Mouse (Mus musculus): ENCODE results near the gene Trim52. TPM values are rescaled to one million over a fixed set of nuclear protein-coding genes. Genes with fewer than 3 reads are reported as not detected.

Trim52 gene
- total RNA-seq, 1 experiment: 1.3 TPM

DNA sequence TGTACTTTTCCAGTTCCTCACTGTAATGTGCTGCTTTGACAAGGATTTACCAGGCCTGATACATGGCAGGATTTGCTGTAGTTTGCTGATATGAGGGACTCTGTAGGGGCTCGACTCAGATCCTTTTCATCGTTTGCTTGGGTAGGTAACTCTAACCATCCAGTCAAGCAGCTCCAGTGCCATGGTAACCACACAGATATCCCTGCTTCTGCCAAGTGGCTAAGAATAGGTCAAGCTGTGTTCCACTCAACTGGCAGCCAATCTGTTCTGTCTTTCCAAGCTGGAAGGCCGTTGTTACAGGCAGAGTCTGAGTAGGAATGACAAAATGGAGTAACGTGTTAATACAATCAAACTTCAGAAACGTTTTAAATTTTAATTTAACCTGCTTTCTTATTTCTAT is 70.9 kb downstream of the Trim52 start:
- Histone ChIP-seq H3K27ac (ENCODE audit: insufficient read depth, low read depth, low read length, poor library complexity, severe bottlenecking) (no peak overlapping the region), H3K4me3 (ENCODE audit: insufficient read depth in 1 of 2, low read depth in 1 of 2, low read length in 2 of 2, poor library complexity in 1 of 2, severe bottlenecking in 1 of 2) (no peak overlapping the region), H3K9me3 (ENCODE audit: control insufficient read depth, insufficient read depth, low read depth, low read length) (no peaks in the 10 kb centered on the region), H3K4me1 (ENCODE audit: control insufficient read depth in 2 of 2, insufficient read depth in 2 of 2, low read length in 2 of 2, poor library complexity in 1 of 2) (no peaks in the 10 kb centered on the region), H3K9ac (ENCODE audit: insufficient read depth, low read depth, low read length, poor library complexity, severe bottlenecking) (no peak overlapping the region), H3K36me3 (ENCODE audit: control insufficient read depth, insufficient read depth, low read length, poor library complexity, severe bottlenecking) (no peaks in the 10 kb centered on the region)
- no peak for TF ChIP-seq HCFC1 (IDR thresholded peaks at IDR 0.05; ENCODE audit: borderline replicate concordance, insufficient read depth, low read length)
- TF ChIP-seq MAFK (IDR thresholded peaks at IDR 0.05; ENCODE audit: insufficient read depth, low read depth, low read length): no peak
- no peak for TF ChIP-seq CHD2 (IDR thresholded peaks at IDR 0.05; ENCODE audit: low read depth, low read length)
- no peak for TF ChIP-seq ZC3H11A (IDR thresholded peaks at IDR 0.05; ENCODE audit: borderline replicate concordance, low read depth, low read length)
- no peak for TF ChIP-seq ZNF384 (IDR thresholded peaks at IDR 0.05; ENCODE audit: low read depth, low read length)
- DNase-seq (ENCODE audit: low read depth, low spot score): no peak
- in situ Hi-C loops (cut with MboI; ENCODE audit: low sequenced_read_pairs in 2 of 2, unreplicated experiment in 2 of 2): no loop called here

DNA sequence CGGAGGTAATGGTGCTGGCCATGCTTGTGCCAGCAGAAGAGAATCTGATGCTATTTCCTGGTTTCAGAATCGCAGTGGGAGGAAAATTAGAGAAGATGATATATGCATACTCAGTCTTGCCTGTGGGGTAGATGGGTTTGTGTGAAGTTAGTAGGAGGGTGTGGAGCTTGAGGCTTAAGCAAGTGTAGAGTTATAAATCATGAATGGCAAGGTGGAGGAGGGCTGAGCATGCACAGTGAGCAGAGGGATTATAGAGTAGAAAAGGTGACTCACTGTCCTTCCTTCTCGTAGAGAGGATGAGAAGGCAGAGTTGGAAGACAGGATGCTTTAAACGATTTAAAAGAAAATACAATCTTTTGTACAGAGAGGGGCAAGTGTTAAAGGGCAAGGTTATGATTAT is 72.2 kb downstream of the Trim52 start:
- TF ChIP-seq ZNF384 (IDR thresholded peaks at IDR 0.05; ENCODE audit: low read depth, low read length): no peak
- no peak for TF ChIP-seq HCFC1 (IDR thresholded peaks at IDR 0.05; ENCODE audit: borderline replicate concordance, insufficient read depth, low read length)

DNA sequence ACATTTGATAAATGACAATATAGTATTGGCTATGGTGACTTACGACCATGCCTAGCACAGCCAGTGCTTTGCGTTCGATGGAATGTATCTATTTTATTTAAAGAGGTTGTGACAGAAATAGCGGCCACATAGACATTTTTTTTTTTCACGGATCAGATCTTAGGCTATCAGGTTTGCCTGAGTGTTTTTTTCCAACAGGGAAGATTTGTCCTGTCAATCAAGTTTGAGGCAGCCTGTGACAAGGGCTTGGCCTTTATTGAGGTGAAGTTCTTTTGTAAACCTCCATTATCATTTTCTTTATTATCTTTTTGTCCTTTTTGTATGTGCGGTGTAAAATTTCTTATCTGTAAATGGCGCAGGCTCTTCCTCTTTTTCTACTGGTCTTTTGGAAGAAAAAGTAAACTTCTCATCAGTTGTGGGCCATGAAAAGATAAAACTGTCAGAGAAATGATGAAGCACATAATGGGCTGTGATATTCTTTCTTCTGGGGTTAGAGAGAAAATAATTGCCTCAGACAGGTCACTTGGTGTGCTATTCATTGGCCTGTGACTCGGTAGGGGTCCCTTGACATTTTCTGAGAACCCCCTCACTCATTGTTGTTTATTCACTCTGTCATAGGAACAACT is 73.2 kb downstream of the Trim52 start:
- TF ChIP-seq HCFC1 (IDR thresholded peaks at IDR 0.05; ENCODE audit: borderline replicate concordance, insufficient read depth, low read length) (no peak), ZNF384 (IDR thresholded peaks at IDR 0.05; ENCODE audit: low read depth, low read length) (no peak)
- H3K4me3 ChIP-seq (ENCODE audit: insufficient read depth in 1 of 2, low read depth in 1 of 2, low read length in 2 of 2, poor library complexity in 1 of 2, severe bottlenecking in 1 of 2): no peak overlapping the region
- no peak overlapping the region for H3K27ac ChIP-seq (ENCODE audit: insufficient read depth, low read depth, low read length, poor library complexity, severe bottlenecking)
- H3K36me3 ChIP-seq (ENCODE audit: control insufficient read depth, insufficient read depth, low read length, poor library complexity, severe bottlenecking): no peaks in the 10 kb centered on the region
- in situ Hi-C loops (cut with MboI; ENCODE audit: low sequenced_read_pairs in 2 of 2, unreplicated experiment in 2 of 2): no loop called here
- DNase-seq (ENCODE audit: low read depth, low spot score): no peak
- H3K9me3 ChIP-seq (ENCODE audit: control insufficient read depth, insufficient read depth, low read depth, low read length): no peaks in the 10 kb centered on the region
- H3K9ac ChIP-seq (ENCODE audit: insufficient read depth, low read depth, low read length, poor library complexity, severe bottlenecking): no peak overlapping the region
- H3K4me1 ChIP-seq (ENCODE audit: control insufficient read depth in 2 of 2, insufficient read depth in 2 of 2, low read length in 2 of 2, poor library complexity in 1 of 2): no peaks in the 10 kb centered on the region

More for the DNA sequence above, 72.2 kb downstream of the Trim52 start:
- DNase-seq (ENCODE audit: low read depth, low spot score): no peak
- H3K9me3 ChIP-seq (ENCODE audit: control insufficient read depth, insufficient read depth, low read depth, low read length): no peaks in the 10 kb centered on the region
- H3K36me3 ChIP-seq (ENCODE audit: control insufficient read depth, insufficient read depth, low read length, poor library complexity, severe bottlenecking): no peaks in the 10 kb centered on the region
- H3K9ac ChIP-seq (ENCODE audit: insufficient read depth, low read depth, low read length, poor library complexity, severe bottlenecking): no peak overlapping the region
- no peaks in the 10 kb centered on the region for H3K4me1 ChIP-seq (ENCODE audit: control insufficient read depth in 2 of 2, insufficient read depth in 2 of 2, low read length in 2 of 2, poor library complexity in 1 of 2)
- no peak overlapping the region for H3K4me3 ChIP-seq (ENCODE audit: insufficient read depth in 1 of 2, low read depth in 1 of 2, low read length in 2 of 2, poor library complexity in 1 of 2, severe bottlenecking in 1 of 2)
- no peak overlapping the region for H3K27ac ChIP-seq (ENCODE audit: insufficient read depth, low read depth, low read length, poor library complexity, severe bottlenecking)
- in situ Hi-C loops (cut with MboI; ENCODE audit: low sequenced_read_pairs in 2 of 2, unreplicated experiment in 2 of 2): no loop called here

DNA sequence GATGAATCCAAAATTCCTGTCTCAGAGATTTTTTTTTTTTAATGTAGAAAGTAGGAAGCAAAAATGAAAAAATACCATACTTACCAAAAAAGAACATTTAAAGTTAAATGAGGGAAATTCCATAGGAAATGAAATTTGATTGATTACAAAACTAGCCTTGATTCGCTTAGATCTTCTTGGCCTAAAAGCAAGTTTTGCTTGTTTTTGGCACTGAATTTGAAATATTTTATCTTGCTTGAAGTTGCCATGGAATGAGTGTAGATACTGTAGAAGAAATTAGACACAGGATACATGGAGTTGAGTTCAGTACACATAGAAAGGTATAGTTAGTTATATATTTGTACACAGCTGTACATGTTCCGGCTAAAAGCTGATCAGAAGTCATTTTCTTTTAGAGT is 73.7 kb downstream of the Trim52 start:
- DNase-seq (ENCODE audit: low read depth, low spot score): no peak
- in situ Hi-C loops (cut with MboI; ENCODE audit: low sequenced_read_pairs in 2 of 2, unreplicated experiment in 2 of 2): no loop called here
- no peak overlapping the region for H3K9ac ChIP-seq (ENCODE audit: insufficient read depth, low read depth, low read length, poor library complexity, severe bottlenecking)

DNA sequence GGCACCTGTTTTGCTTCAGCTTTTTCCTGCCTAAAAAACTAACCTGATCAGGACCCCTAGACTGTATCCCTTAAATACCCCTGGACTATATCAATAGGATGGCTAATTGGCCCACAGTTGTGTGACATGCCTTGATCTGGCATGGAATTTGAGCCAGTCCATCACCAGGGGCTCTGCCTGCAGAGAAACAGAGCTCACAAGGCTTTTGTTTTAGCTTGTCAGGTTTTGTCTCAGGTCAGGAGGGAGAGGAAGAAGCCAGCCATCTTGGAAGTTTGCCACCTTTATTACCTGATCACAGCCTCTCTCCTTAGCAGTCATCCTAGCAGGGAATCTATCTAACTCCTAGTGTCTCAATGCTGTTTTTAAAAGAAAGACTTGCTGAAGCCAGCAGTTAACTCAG is 74.6 kb downstream of the Trim52 start:
- no peak overlapping the region for H3K27ac ChIP-seq (ENCODE audit: insufficient read depth, low read depth, low read length, poor library complexity, severe bottlenecking)
- in situ Hi-C loops (cut with MboI; ENCODE audit: low sequenced_read_pairs in 2 of 2, unreplicated experiment in 2 of 2): no loop called here
- H3K36me3 ChIP-seq (ENCODE audit: control insufficient read depth, insufficient read depth, low read length, poor library complexity, severe bottlenecking): no peaks in the 10 kb centered on the region

More for the DNA sequence above, 73.7 kb downstream of the Trim52 start:
- Histone ChIP-seq H3K36me3 (ENCODE audit: control insufficient read depth, insufficient read depth, low read length, poor library complexity, severe bottlenecking) (no peaks in the 10 kb centered on the region), H3K4me1 (ENCODE audit: control insufficient read depth in 2 of 2, insufficient read depth in 2 of 2, low read length in 2 of 2, poor library complexity in 1 of 2) (no peaks in the 10 kb centered on the region), H3K27ac (ENCODE audit: insufficient read depth, low read depth, low read length, poor library complexity, severe bottlenecking) (no peak overlapping the region), H3K9me3 (ENCODE audit: control insufficient read depth, insufficient read depth, low read depth, low read length) (no peaks in the 10 kb centered on the region), H3K4me3 (ENCODE audit: insufficient read depth in 1 of 2, low read depth in 1 of 2, low read length in 2 of 2, poor library complexity in 1 of 2, severe bottlenecking in 1 of 2) (no peak overlapping the region)
- TF ChIP-seq CHD2 (IDR thresholded peaks at IDR 0.05; ENCODE audit: low read depth, low read length): no peak
- no peak for TF ChIP-seq ZC3H11A (IDR thresholded peaks at IDR 0.05; ENCODE audit: borderline replicate concordance, low read depth, low read length)
- TF ChIP-seq HCFC1 (IDR thresholded peaks at IDR 0.05; ENCODE audit: borderline replicate concordance, insufficient read depth, low read length): no peak
- TF ChIP-seq MAFK (IDR thresholded peaks at IDR 0.05; ENCODE audit: insufficient read depth, low read depth, low read length): no peak

More for the DNA sequence above, 74.6 kb downstream of the Trim52 start:
- no peak overlapping the region for H3K4me3 ChIP-seq (ENCODE audit: insufficient read depth in 1 of 2, low read depth in 1 of 2, low read length in 2 of 2, poor library complexity in 1 of 2, severe bottlenecking in 1 of 2)
- DNase-seq (ENCODE audit: low read depth, low spot score): no peak
- no peaks in the 10 kb centered on the region for H3K9me3 ChIP-seq (ENCODE audit: control insufficient read depth, insufficient read depth, low read depth, low read length)
- H3K4me1 ChIP-seq (ENCODE audit: control insufficient read depth in 2 of 2, insufficient read depth in 2 of 2, low read length in 2 of 2, poor library complexity in 1 of 2): no peaks in the 10 kb centered on the region
- TF ChIP-seq MAFK (IDR thresholded peaks at IDR 0.05; ENCODE audit: insufficient read depth, low read depth, low read length) (no peak), HCFC1 (IDR thresholded peaks at IDR 0.05; ENCODE audit: borderline replicate concordance, insufficient read depth, low read length) (no peak), CHD2 (IDR thresholded peaks at IDR 0.05; ENCODE audit: low read depth, low read length) (no peak), ZNF384 (IDR thresholded peaks at IDR 0.05; ENCODE audit: low read depth, low read length) (no peak), ZC3H11A (IDR thresholded peaks at IDR 0.05; ENCODE audit: borderline replicate concordance, low read depth, low read length) (no peak)
- H3K9ac ChIP-seq (ENCODE audit: insufficient read depth, low read depth, low read length, poor library complexity, severe bottlenecking): no peak overlapping the region

Data from ES-E14 (cell line).